Mouse (Mus musculus) embryonic facial prominence, embryonic 12.5 days (tissue): ENCODE data around the gene Plcb2. TPM values are rescaled to one million over a fixed set of nuclear protein-coding genes. Genes with fewer than 3 reads are reported as not detected.

Source experiments
- ATAC-seq: fragments of 200-750 bp; cut with Nextera tagmentation; 2 replicates; pipeline ENCODE4 v1.8.0; 2017; ENCODE audit not compliant: insufficient number of reproducible peaks, insufficient read depth, low FRiP score, low TSS enrichment
- H3K27ac ChIP-seq: fragments of 300-500 bp; sonication (generic); 2 replicates; pipeline ENCODE4 v1.5.1; 2016; ENCODE audit warnings: mild to moderate bottlenecking
- H3K27me3 ChIP-seq: fragments of 300-500 bp; sonication (generic); 2 replicates; pipeline ENCODE4 v1.6.1; 2016; ENCODE audit warnings: mild to moderate bottlenecking, moderate library complexity
- H3K36me3 ChIP-seq: fragments of 300-500 bp; sonication (generic); 2 replicates; pipeline ENCODE4 v1.6.1; 2016; ENCODE audit warnings: mild to moderate bottlenecking
- H3K4me1 ChIP-seq: fragments of 300-500 bp; sonication (generic); 2 replicates; pipeline ENCODE4 v1.6.1; 2016
- H3K4me2 ChIP-seq: fragments of 300-500 bp; sonication (generic); replicated peaks from 2 replicates; pipeline ENCODE4 v1.6.1; 2016; ENCODE audit warnings: mild to moderate bottlenecking, moderate library complexity
- H3K4me3 ChIP-seq: fragments of 300-500 bp; sonication (generic); 2 replicates; pipeline ENCODE4 v1.5.1; 2016; ENCODE audit warnings: mild to moderate bottlenecking
- H3K9ac ChIP-seq: fragments of 300-500 bp; sonication (generic); 2 replicates; pipeline ENCODE4 v1.6.1; 2016; ENCODE audit warnings: mild to moderate bottlenecking, moderate library complexity
- H3K9me3 ChIP-seq: fragments of 300-500 bp; sonication (generic); 2 replicates; pipeline ENCODE4 v1.6.1; 2016; ENCODE audit warnings: mild to moderate bottlenecking, moderate library complexity
- WGBS: fragments of 180-500 bp; shearing (Covaris S2); methylation state at CpG from one replicate; pipeline ENCODE4 v1.1.7; 2016; 5-methylcytosine and 5-hydroxymethylcytosine counted together
- polyA plus RNA-seq: library from polyadenylated mRNA; unstranded; fragments of >200 nt; fragmentation: Nextera tagmentation; extraction: Ambion mirVana; gene quantifications from 2 replicates; pipeline ENCODE4 v1.2.1, GENCODE M21; 2016

Gene Plcb2
- polyA plus RNA-seq, 1 experiment from 2014 or later: 0.38 TPM

DNA sequence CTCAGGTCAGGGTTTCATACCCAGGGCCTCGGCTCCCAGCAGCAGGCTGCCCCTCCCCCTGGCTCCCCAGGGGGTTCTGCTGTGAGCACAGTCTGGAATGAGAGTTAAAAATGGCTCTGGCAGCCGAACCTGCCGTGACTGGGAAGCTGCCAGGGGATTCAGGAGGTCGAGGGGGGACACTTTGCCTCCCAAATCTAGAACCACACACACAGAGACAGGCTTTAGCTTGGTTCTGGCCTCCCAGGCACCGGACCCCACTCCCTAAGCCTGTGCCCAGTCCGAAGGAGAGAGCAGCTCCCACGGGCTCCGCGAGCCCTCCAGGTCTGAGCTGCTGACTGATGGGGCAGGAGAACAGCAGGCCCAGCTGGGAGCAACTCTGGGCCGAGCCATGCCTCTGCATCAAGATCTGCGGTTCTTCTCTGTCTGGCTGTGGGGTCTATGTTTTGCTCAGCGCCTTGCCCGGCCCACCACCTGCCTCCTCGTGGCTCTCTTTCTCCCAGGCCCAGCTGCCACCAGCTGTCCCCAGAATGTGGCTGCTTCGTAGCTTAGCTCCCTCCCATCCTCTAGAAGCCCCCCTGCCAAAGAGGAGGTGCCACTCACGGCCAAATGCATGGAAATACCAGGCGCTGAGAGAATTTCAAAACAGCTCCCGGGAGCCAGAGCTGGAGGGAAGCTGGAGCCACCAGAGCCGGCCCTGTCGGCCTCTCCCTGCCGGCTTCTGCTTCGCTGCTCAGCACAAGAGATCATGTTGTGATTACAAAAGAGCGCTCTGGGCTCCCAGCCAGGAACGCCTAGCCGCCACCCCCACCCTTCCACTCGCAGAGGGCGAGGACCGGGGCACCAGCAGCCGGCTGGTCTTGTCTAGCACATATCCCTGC lies 33.9 kb upstream of the Plcb2 start, which contains the start of gene Ccdc9b:
Gene Ccdc9b, minus strand, starts transcription at position 756 of the 878 bp plus-strand sequence.
- ATAC-seq: peak; percentile 76
- H3K9me3 ChIP-seq: no peaks in the 10 kb centered on the region
- 4% methylated on average over 29 of the region's 29 CpGs for WGBS
- H3K4me3 ChIP-seq: peak within 1 kb of the TSS; percentile 24
- peak within 1 kb of the TSS; percentile 93 for H3K27ac ChIP-seq
- H3K36me3 ChIP-seq: no peaks in the 10 kb centered on the region
- peak within 1 kb of the TSS; percentile 50 for H3K4me2 ChIP-seq
- peaks cover 17% of the 10 kb centered on the region for H3K27me3 ChIP-seq
- peak within 1 kb of the TSS; percentile 49 for H3K9ac ChIP-seq
- H3K4me1 ChIP-seq: peaks cover 34% of the 10 kb centered on the region

DNA sequence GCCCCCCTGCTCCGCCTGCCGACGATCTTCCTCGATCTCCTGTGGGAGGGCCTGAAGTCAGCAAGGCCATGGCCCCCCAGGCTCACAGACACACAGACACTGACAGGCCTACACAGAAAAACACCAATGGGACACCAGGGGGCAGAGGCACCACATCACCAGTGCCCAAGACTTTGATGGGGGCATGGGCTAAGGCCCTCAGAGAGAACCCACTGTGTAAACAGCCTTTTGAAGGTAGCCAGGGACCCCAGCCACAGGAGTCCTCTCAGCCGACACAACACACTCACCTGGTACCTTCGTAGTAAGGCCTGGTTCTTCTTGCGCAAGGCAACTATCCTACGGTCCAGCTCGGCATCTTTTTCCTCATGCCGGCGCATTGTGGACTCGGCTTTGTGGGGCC lies 33.1 kb upstream of the Plcb2 start:
- Histone ChIP-seq H3K4me2 (peak overlapping the region; percentile 50), H3K9me3 (no peaks in the 10 kb centered on the region), H3K27ac (peak overlapping the region; percentile 93), H3K36me3 (no peaks in the 10 kb centered on the region), H3K27me3 (peaks cover 17% of the 10 kb centered on the region), H3K4me3 (no peak overlapping the region), H3K4me1 (peaks cover 34% of the 10 kb centered on the region), H3K9ac (peak overlapping the region; percentile 49; the same call in 1 of the 2 replicates)
- WGBS: 81% methylated on average over 12 of the region's 12 CpGs
- no peak for ATAC-seq

DNA sequence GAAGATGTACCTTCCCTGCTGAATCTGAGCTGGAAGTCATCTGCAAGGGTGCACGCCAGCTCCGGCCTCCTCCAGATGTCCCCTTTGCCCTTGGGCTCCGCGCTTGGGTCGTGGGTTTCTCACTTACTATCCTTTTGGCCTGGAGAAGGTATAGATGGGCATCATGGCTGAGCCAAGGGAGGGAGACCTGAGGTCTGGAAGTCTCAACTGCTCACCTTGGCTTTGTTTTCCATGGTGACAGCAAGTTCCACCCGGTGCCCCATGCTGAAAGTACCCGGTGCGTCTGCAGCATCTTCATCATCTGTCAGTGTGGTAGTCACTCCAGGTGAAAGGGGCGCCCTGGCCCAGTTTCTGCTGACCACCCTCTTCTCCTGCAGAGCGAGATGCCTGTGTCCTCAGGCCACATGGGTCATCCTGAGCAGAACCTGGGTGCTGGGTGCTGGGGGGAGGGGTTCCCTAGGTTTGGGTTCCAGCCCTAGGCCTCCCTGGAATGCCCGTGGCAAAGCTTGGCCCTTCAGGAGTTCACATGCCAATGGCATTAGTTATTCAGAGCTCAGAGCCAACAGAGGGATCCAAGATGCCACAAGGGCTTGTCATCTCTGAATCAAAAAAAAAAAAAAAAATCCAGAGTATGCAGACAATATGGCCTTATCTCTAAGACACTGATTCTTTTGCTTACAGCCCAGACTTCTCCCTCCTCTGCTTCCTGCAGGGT lies 32.2 kb upstream of the Plcb2 start:
- Histone ChIP-seq H3K9ac (no peak overlapping the region), H3K27me3 (peaks cover 17% of the 10 kb centered on the region), H3K9me3 (no peaks in the 10 kb centered on the region), H3K36me3 (no peaks in the 10 kb centered on the region), H3K4me3 (no peak overlapping the region), H3K4me2 (no peak overlapping the region), H3K4me1 (peaks cover 34% of the 10 kb centered on the region), H3K27ac (no peak overlapping the region)
- 79% methylated on average over 11 of the region's 11 CpGs for WGBS
- no peak for ATAC-seq

DNA sequence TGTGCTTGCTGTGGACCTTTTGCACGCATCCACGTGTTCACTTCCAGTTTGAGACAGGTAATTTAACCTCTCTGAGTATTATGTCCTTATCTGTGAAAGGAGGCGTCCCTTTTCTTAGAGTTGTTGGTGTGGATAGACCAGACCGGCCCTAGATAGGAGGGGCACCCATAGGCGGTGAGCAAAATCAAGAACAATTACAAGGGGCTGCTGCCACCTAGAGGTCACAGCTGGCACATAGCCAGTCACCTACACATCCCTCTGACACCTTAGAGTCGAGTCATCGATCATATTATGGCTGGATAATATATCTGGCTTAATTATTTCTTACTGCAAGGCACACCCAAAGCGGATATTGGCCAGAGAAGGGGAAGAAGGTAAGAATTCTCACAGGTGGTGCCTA lies 31.6 kb upstream of the Plcb2 start:
- H3K4me3 ChIP-seq: no peak overlapping the region
- H3K27ac ChIP-seq: no peak overlapping the region
- no peak for ATAC-seq
- no peak overlapping the region for H3K9ac ChIP-seq
- H3K4me1 ChIP-seq: peaks cover 34% of the 10 kb centered on the region
- peaks cover 17% of the 10 kb centered on the region for H3K27me3 ChIP-seq
- 14% methylated on average over 8 of the region's 8 CpGs for WGBS
- no peak overlapping the region for H3K4me2 ChIP-seq
- no peaks in the 10 kb centered on the region for H3K36me3 ChIP-seq
- H3K9me3 ChIP-seq: no peaks in the 10 kb centered on the region

DNA sequence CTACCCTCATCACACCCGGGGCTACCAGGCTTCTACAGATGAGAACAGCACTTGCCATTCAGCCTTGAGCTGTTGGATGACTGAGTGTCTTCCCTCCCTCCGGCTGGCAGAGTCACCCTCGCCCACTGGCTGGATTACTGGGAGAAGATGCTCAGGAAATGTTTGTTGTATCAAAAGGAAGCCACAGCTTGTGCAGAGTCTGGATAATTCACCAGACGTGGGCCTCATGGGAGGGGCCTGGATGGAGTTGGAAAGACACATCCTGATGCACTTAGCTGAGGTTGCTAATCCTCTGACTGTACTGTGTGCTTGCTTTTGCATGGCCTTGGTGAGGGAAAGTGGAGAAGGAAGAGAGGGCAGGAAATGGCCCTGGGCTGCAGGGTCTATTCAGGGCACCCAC lies 27.9 kb upstream of the Plcb2 start:
- Histone ChIP-seq H3K4me1 (peaks cover 6% of the 10 kb centered on the region; the same call in 1 of the 2 replicates), H3K4me2 (no peak overlapping the region), H3K27me3 (peaks cover 8% of the 10 kb centered on the region; the same call in 1 of the 2 replicates), H3K9ac (no peak overlapping the region), H3K9me3 (no peaks in the 10 kb centered on the region), H3K27ac (no peak overlapping the region), H3K4me3 (no peak overlapping the region), H3K36me3 (no peaks in the 10 kb centered on the region)
- no peak for ATAC-seq
- WGBS: 76% methylated on average over 4 of the region's 4 CpGs

DNA sequence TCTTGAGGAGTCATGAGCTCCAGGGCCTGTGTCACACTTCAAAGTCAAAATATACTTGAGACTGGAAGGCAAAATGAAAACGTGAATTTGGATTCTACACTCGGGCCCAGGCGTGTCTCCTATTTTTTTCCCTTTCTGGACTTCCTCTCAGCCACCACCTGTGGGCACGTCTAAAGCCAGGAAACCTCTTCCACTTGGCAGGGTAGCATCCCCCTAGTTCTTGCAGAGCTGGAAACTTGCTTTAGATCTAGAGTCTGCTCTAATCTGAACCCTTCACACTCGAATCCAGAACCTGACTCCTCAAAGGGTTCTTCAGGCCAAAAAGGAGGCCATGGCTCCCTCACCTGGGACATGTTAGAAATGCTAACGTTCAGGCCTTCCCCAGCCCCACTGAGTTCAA lies 27.2 kb upstream of the Plcb2 start:
- Histone ChIP-seq H3K4me1 (peaks cover 5% of the 10 kb centered on the region; the same call in 1 of the 2 replicates), H3K27me3 (peaks cover 2% of the 10 kb centered on the region; the same call in 1 of the 2 replicates), H3K36me3 (no peaks in the 10 kb centered on the region), H3K4me2 (no peak overlapping the region), H3K27ac (no peak overlapping the region), H3K9ac (no peak overlapping the region), H3K4me3 (no peak overlapping the region), H3K9me3 (no peaks in the 10 kb centered on the region)
- WGBS: 79% methylated on average over 6 of the region's 6 CpGs
- no peak for ATAC-seq

DNA sequence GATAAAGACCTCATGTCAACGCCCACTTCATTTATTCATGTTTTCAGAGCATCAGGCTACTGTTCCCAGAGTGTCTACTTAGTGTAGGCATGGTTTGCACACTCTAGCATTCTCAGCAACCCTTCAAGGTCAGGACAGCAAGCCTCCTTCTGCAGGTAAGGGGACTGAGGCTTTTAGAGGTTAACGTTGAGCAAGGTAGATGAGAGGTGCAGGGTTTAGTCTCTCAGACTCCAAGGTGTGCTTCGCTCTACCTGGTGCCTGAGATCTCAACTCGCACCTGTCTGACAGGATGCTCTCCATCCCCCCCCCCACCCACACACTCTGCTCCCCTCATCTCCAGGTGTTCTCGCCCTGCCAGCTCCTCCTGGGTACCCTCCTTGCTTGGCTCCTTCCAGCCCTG lies 25.9 kb upstream of the Plcb2 start:
- no peak overlapping the region for H3K4me3 ChIP-seq
- ATAC-seq: no peak
- H3K36me3 ChIP-seq: no peaks in the 10 kb centered on the region
- no peak overlapping the region for H3K27ac ChIP-seq
- H3K9ac ChIP-seq: no peak overlapping the region
- no peaks in the 10 kb centered on the region for H3K9me3 ChIP-seq
- WGBS: 88% methylated on average over 5 of the region's 5 CpGs
- no peak overlapping the region for H3K4me2 ChIP-seq
- no peaks in the 10 kb centered on the region for H3K27me3 ChIP-seq
- H3K4me1 ChIP-seq: peaks cover 9% of the 10 kb centered on the region

DNA sequence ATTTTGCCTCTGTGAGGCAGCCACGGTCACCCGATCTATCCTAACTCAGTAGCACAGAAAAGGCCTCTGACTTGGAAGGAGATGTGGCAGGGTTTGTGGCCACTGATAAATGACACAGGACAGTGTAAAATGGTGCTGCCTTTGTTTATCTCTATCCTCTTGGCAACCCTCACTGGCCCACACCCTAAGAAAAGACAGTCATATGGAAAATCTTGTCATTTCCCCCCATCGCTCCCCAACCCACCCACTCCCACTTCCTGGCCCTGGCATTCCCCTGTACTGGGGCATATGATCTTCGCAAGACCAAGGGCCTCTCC lies 24.5 kb upstream of the Plcb2 start:
- no peak overlapping the region for H3K9ac ChIP-seq

DNA sequence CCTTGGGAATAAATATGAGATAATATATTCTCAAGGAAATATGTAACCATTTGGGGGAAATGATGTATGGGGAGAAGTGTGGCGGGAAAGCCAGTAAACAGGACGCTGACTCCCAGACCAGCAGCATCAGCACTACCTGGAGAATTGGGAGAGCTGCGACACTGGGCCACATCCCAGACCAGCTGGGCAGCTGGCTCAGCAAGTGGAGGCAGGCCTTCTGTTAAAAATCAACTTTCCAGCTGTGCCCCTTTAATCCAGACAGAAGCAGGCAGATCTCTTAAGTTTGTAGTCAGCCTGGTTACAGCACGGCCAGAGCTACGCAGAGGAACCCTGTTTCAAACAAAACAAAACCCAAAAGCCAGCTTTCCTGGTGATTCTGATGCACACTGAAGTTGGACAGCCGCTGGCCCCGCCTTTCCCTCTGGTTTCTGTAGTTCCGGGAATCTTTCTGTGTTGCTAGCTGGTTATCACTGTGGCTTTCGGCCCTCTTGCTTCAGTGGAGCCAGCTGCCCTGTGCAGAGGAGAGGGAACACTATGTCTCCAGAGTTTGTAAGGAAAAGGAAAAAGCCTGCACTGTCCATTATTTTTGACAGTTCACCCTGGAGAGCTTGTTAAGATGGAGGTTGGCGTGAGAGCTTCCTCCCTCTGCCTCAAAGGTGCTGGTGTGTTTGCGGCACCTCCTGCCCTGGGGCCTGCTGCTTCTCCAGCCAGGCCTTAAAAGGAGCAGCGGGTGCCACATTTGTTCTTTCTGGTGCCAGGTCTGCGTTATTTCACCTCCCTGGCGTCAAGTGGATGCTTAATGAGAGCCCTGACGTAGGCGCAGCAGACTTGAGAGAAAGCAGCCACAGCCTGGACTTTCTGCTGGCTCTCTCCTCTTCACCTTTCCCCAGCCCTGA lies 23.9 kb upstream of the Plcb2 start:
- Histone ChIP-seq H3K27ac (0 out of 2 replicates have a peak overlapping the region, but pooled peaks have one; percentile 12), H3K9ac (no peak overlapping the region), H3K4me1 (peaks cover 23% of the 10 kb centered on the region), H3K27me3 (no peaks in the 10 kb centered on the region), H3K9me3 (no peaks in the 10 kb centered on the region), H3K4me2 (no peak overlapping the region), H3K36me3 (no peaks in the 10 kb centered on the region), H3K4me3 (no peak overlapping the region)
- 69% methylated on average over 16 of the region's 16 CpGs for WGBS
- no peak for ATAC-seq

More for the DNA sequence above, 24.5 kb upstream of the Plcb2 start:
- 75% methylated on average over 4 of the region's 4 CpGs for WGBS
- Histone ChIP-seq H3K36me3 (no peaks in the 10 kb centered on the region), H3K9me3 (no peaks in the 10 kb centered on the region), H3K4me1 (peaks cover 18% of the 10 kb centered on the region), H3K4me3 (no peak overlapping the region), H3K27me3 (no peaks in the 10 kb centered on the region), H3K4me2 (no peak overlapping the region), H3K27ac (0 out of 2 replicates have a peak overlapping the region, but pooled peaks have one; percentile 12)
- no peak for ATAC-seq

DNA sequence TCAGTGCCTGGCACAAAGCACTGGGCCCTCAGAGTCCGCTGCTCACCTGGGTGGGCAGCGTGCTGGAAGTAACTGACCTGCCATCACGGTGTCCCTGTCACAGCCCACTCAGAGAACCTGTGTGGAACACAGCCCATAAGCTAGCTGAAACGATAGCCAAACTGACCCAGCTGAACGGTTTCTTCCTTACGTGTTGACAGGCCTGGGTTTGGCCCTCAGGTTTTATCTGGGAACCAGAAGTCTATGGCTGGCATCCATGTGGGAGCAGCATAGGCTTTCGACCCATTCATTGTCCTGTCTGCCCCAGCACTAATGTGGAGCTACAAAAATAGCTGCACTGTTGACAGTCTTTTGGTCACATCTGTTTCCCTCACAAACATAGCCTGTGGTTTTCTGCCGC lies 22.2 kb upstream of the Plcb2 start:
- H3K9ac ChIP-seq: no peak overlapping the region
- H3K27ac ChIP-seq: no peak overlapping the region
- no peaks in the 10 kb centered on the region for H3K27me3 ChIP-seq
- H3K4me2 ChIP-seq: no peak overlapping the region
- H3K4me3 ChIP-seq: no peak overlapping the region
- no peaks in the 10 kb centered on the region for H3K36me3 ChIP-seq
- WGBS: 77% methylated on average over 8 of the region's 8 CpGs
- no peak for ATAC-seq
- H3K4me1 ChIP-seq: peaks cover 25% of the 10 kb centered on the region
- no peaks in the 10 kb centered on the region for H3K9me3 ChIP-seq

DNA sequence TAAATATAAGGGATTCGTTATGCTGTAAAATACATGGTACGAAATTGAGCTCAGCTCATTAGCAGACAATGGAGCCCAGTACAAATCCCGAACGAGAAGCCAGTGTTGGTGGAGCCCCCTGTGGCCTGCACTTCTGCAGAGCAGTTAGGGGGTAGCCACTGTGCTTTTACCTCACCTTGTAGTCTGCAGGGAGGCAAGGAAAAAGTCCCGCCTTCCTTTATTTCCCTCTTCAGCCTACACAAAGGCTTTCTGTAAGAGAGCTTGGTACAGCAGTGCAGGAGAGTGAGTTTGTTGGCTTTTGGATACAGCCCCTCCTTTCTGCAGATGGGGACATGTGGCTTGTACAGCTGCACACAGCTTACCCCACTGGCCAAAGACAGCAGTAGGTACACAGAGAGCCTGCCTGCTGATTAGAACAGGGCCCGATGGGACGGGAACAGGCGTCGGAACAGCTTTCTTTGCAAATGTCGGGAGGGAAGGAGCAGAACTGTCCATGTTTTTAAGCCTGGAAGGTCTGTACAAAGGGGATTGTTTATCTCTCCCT lies 21.2 kb upstream of the Plcb2 start:
- H3K36me3 ChIP-seq: no peaks in the 10 kb centered on the region
- no peak for ATAC-seq
- peaks cover 8% of the 10 kb centered on the region for H3K27me3 ChIP-seq
- no peak overlapping the region for H3K4me2 ChIP-seq
- H3K9ac ChIP-seq: no peak overlapping the region
- H3K4me3 ChIP-seq: no peak overlapping the region
- H3K4me1 ChIP-seq: peaks cover 31% of the 10 kb centered on the region
- H3K27ac ChIP-seq: no peak overlapping the region
- H3K9me3 ChIP-seq: no peaks in the 10 kb centered on the region
- WGBS: 33% methylated on average over 10 of the region's 10 CpGs
